32 mouse cellular contexts compared by ENCODE assay signal in the genomic region with DNA sequence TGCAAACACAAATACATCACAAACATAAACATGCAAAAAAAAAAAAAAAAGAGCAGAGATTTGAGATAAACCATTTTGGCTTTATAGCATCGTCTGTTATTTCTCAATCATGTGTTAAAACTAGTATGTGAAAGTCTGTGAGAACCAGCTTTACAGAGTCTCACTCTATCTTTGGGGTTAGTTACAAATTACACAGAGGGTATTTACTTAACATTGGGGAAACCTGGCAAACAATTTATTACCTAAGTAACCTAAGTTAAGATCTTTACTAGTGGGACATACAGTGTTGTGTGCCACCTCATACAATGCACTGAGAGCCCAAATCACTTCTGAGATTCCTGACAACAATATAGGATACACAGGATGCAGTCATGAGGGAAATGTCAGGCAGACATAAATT. TPM values are rescaled to one million over a fixed set of nuclear protein-coding genes. Genes with fewer than 3 reads are reported as not detected.
A peak's percentile ranks its signal among the peaks of the same experiment; 100 is the strongest.
DNase-seq lines count a peak whose midpoint lies in the region; ATAC-seq and TF ChIP-seq lines count a peak whose summit lies in the region.
"Had no signal": no experiment of that assay in that cellular context is flagged by ENCODE, and none has a peak within 500 bp of the region (broad histone marks: within the 10 kb centered on the region; RNA-seq: fewer than 3 reads in every experiment).

No protein-coding gene starts in this region.

- no peak for ATAC-seq in heart, embryonic 16.5 days (replicated peaks; ENCODE audit: extremely low read depth, insufficient read depth, low FRiP score)
- ATAC-seq in lung, postnatal 0 days: no peak
- ATAC-seq in liver, postnatal 0 days: no peak
- ATAC-seq in hindbrain, embryonic 13.5 days (ENCODE audit: low FRiP score): no peak
- ATAC-seq: activated CD4-positive, CD25-positive, alpha-beta regulatory T cell, adult 4 months; forebrain, postnatal 0 days; hindbrain, embryonic 16.5 days; midbrain, embryonic 13.5 days had no signal

- H3K9ac ChIP-seq in heart, embryonic 16.5 days (ENCODE audit: low read length): no peak overlapping the region
- H3K9ac ChIP-seq in lung, postnatal 0 days (replicated peaks; ENCODE audit: low read depth): no peak overlapping the region
- H3K9ac ChIP-seq in liver, postnatal 0 days (replicated peaks): 0 out of 2 replicates have a peak overlapping the region, but pooled peaks have one; percentile 9
- H3K9ac ChIP-seq in hindbrain, embryonic 13.5 days: no peak overlapping the region
- H3K9ac ChIP-seq: embryonic facial prominence, embryonic 15.5 days; forebrain, embryonic 12.5 days; forebrain, postnatal 0 days; lung, embryonic 15.5 days; midbrain, embryonic 13.5 days had no signal

- peaks cover 6% of the 10 kb centered on the region for H3K27me3 ChIP-seq in heart, embryonic 16.5 days (ENCODE audit: control insufficient read depth, insufficient read depth, low read length)
- H3K27me3 ChIP-seq in lung, postnatal 0 days (replicated peaks; ENCODE audit: insufficient read depth, low read length): no peaks in the 10 kb centered on the region
- no peaks in the 10 kb centered on the region for H3K27me3 ChIP-seq in liver, postnatal 0 days (ENCODE audit: insufficient read depth, low read length)
- peaks cover 23% of the 10 kb centered on the region for H3K27me3 ChIP-seq in hindbrain, embryonic 13.5 days

- 0 out of 2 replicates have a peak overlapping the region, but pooled peaks have one; percentile 18 for H3K4me2 ChIP-seq in heart, embryonic 16.5 days (ENCODE audit: low read depth, low read length)
- H3K4me2 ChIP-seq in lung, postnatal 0 days (replicated peaks; ENCODE audit: low read depth, low read length): no peak overlapping the region
- peak overlapping the region; percentile 7; the same call in 1 of the 2 replicates for H3K4me2 ChIP-seq in liver, postnatal 0 days (ENCODE audit: low read depth, low read length)
- no peak overlapping the region for H3K4me2 ChIP-seq in hindbrain, embryonic 13.5 days
- H3K4me2 ChIP-seq: embryonic facial prominence, embryonic 15.5 days; forebrain, embryonic 12.5 days; lung, embryonic 15.5 days; midbrain, embryonic 13.5 days had no signal

- intact Hi-C loops in gastrocnemius, adult 2 months (cut with DNase I): no loop called here

- DNase-seq in gastrocnemius, adult 2 months: no peak
- DNase-seq in gastrocnemius, postnatal 4 days (ENCODE audit: low spot score in 2 of 2): no peak
- DNase-seq in heart, postnatal 4 days: no peak
- peak; percentile 14 for DNase-seq in lung, postnatal 0 days (ENCODE audit: low spot score)
- DNase-seq in lung, postnatal 25 days (ENCODE audit: low spot score): no peak
- no peak for DNase-seq in liver, postnatal 0 days
- DNase-seq: adrenal gland, adult 8-10 months; cerebellum, adult 8-10 months; cerebellum, postnatal 25 days; forebrain, postnatal 0 days; gastrocnemius, postnatal 36 days; kidney, adult 8-10 months; layer of hippocampus, postnatal 36 days; left cerebral cortex, postnatal 4 days; lung, postnatal 4 days; thymus, postnatal 4 days had no signal

- WGBS in heart, embryonic 16.5 days: 61% methylated on average over 1 of the region's 1 CpGs
- 53% methylated on average over 1 of the region's 1 CpGs for WGBS in lung, postnatal 0 days
- 55% methylated on average over 1 of the region's 1 CpGs for WGBS in liver, postnatal 0 days (ENCODE audit: insufficient replicate concordance)
- WGBS in hindbrain, embryonic 13.5 days: 81% methylated on average over 1 of the region's 1 CpGs

- TF ChIP-seq EP300 in lung, postnatal 0 days (IDR thresholded peaks at IDR 0.05): no peak
- TF ChIP-seq EP300 in liver, postnatal 0 days (IDR thresholded peaks at IDR 0.05; ENCODE audit: low read depth): no peak

- no peaks in the 10 kb centered on the region for H3K36me3 ChIP-seq in heart, embryonic 16.5 days (ENCODE audit: control insufficient read depth, insufficient read depth)
- no peaks in the 10 kb centered on the region for H3K36me3 ChIP-seq in lung, postnatal 0 days (ENCODE audit: insufficient read depth, low read length)
- H3K36me3 ChIP-seq in liver, postnatal 0 days (replicated peaks; ENCODE audit: insufficient read depth, low read length): no peaks in the 10 kb centered on the region
- H3K36me3 ChIP-seq in hindbrain, embryonic 13.5 days: no peaks in the 10 kb centered on the region
- H3K36me3 ChIP-seq: embryonic facial prominence, embryonic 10.5 days; embryonic facial prominence, embryonic 15.5 days; forebrain, embryonic 12.5 days; heart, embryonic 10.5 days; hindbrain, embryonic 10.5 days; lung, embryonic 15.5 days; midbrain, embryonic 13.5 days had no signal

- peaks cover 24% of the 10 kb centered on the region for H3K4me1 ChIP-seq in heart, embryonic 16.5 days (ENCODE audit: control insufficient read depth, insufficient read depth, low read length)
- H3K4me1 ChIP-seq in lung, postnatal 0 days (ENCODE audit: insufficient read depth, low read depth, low read length): peaks cover 3% of the 10 kb centered on the region; the same call in 1 of the 2 replicates
- peaks cover 27% of the 10 kb centered on the region for H3K4me1 ChIP-seq in liver, postnatal 0 days (ENCODE audit: insufficient read depth)
- peaks cover 13% of the 10 kb centered on the region; the same call in 1 of the 2 replicates for H3K4me1 ChIP-seq in hindbrain, embryonic 13.5 days (replicated peaks)

- H3K9me3 ChIP-seq in heart, embryonic 16.5 days (replicated peaks; ENCODE audit: control insufficient read depth, low read length): no peaks in the 10 kb centered on the region
- H3K9me3 ChIP-seq in lung, postnatal 0 days (ENCODE audit: low read length): no peaks in the 10 kb centered on the region
- no peaks in the 10 kb centered on the region for H3K9me3 ChIP-seq in liver, postnatal 0 days (ENCODE audit: low read length)
- H3K9me3 ChIP-seq in hindbrain, embryonic 13.5 days: no peaks in the 10 kb centered on the region
- H3K9me3 ChIP-seq: embryonic facial prominence, embryonic 10.5 days; embryonic facial prominence, embryonic 15.5 days; forebrain, embryonic 12.5 days; heart, embryonic 10.5 days; hindbrain, embryonic 10.5 days; lung, embryonic 15.5 days; midbrain, embryonic 13.5 days had no signal

- H3K4me3 ChIP-seq in gastrocnemius, adult 2 months: peak overlapping the region; percentile 21
- H3K4me3 ChIP-seq in heart, embryonic 16.5 days (ENCODE audit: low read length): no peak overlapping the region
- no peak overlapping the region for H3K4me3 ChIP-seq in lung, postnatal 0 days (ENCODE audit: low read depth, low read length)
- H3K4me3 ChIP-seq in liver, postnatal 0 days (ENCODE audit: low read depth, low read length): no peak overlapping the region
- no peak overlapping the region for H3K4me3 ChIP-seq in hindbrain, embryonic 13.5 days
- H3K4me3 ChIP-seq: embryonic facial prominence, embryonic 10.5 days; embryonic facial prominence, embryonic 15.5 days; forebrain, embryonic 12.5 days; heart, embryonic 10.5 days; hindbrain, embryonic 10.5 days; lung, embryonic 15.5 days; megakaryocyte, embryonic 14.5 days; midbrain, embryonic 13.5 days had no signal

- TF ChIP-seq CTCF in gastrocnemius, adult 2 months (IDR thresholded peaks at IDR 0.05): no peak
- no peak for TF ChIP-seq CTCF in lung, postnatal 0 days (IDR thresholded peaks at IDR 0.05)
- TF ChIP-seq CTCF in liver, postnatal 0 days (IDR thresholded peaks at IDR 0.05; ENCODE audit: low read depth): no peak

- peak overlapping the region; percentile 77 for H3K27ac ChIP-seq in gastrocnemius, adult 2 months
- H3K27ac ChIP-seq in heart, embryonic 16.5 days (ENCODE audit: low read length): no peak overlapping the region
- H3K27ac ChIP-seq in lung, postnatal 0 days (ENCODE audit: low read length): no peak overlapping the region
- H3K27ac ChIP-seq in liver, postnatal 0 days (ENCODE audit: low read depth): peak overlapping the region; percentile 97
- H3K27ac ChIP-seq in hindbrain, embryonic 13.5 days: no peak overlapping the region
- H3K27ac ChIP-seq: embryonic facial prominence, embryonic 10.5 days; embryonic facial prominence, embryonic 15.5 days; forebrain, embryonic 12.5 days; heart, embryonic 10.5 days; hindbrain, embryonic 10.5 days; kidney, postnatal 0 days; lung, embryonic 15.5 days; midbrain, embryonic 13.5 days had no signal

RNA-seq across cellular contexts. Expression of a gene that starts 2.3 kb away (rescaled TPM):
- total RNA-seq in gastrocnemius, adult 2 months (2021): 100 to 1,000 TPM; 217 to 370 TPM
- total RNA-seq in gastrocnemius, postnatal 4 days (2021): 100 to 1,000 TPM; 212 to 213 TPM
- 452 and 483 TPM in 2 replicates for polyA plus RNA-seq in heart, embryonic 16.5 days (2015; fragmentation: Nextera tagmentation; extraction: Ambion mirVana)
- 100 to 1,000 TPM; 537 to 600 TPM for total RNA-seq in heart, postnatal 4 days (2021)
- 175 and 196 TPM in 2 replicates for polyA plus RNA-seq in lung, postnatal 0 days (2015; fragmentation: Nextera tagmentation; extraction: Ambion mirVana)
- polyA plus RNA-seq in liver, postnatal 0 days (2015; fragmentation: Nextera tagmentation; extraction: Ambion mirVana): 466 and 477 TPM in 2 replicates
- 95.5 and 104 TPM in 2 replicates for polyA plus RNA-seq in hindbrain, embryonic 13.5 days (2015; fragmentation: Nextera tagmentation; extraction: Ambion mirVana)

RNA-seq across cellular contexts. Expression of a gene that starts 28.7 kb away (rescaled TPM):
- not detected for total RNA-seq in gastrocnemius, adult 2 months (2021)
- total RNA-seq in gastrocnemius, postnatal 4 days (2021): not detected
- polyA plus RNA-seq in heart, embryonic 16.5 days (2015; fragmentation: Nextera tagmentation; extraction: Ambion mirVana): 0.54 and 1.00 TPM in 2 replicates
- total RNA-seq in heart, postnatal 4 days (2021): not detected
- 0.07 TPM in 1 of 2 replicates, not detected in the other for polyA plus RNA-seq in lung, postnatal 0 days (2015; fragmentation: Nextera tagmentation; extraction: Ambion mirVana)
- not detected in 2 replicates for polyA plus RNA-seq in liver, postnatal 0 days (2015; fragmentation: Nextera tagmentation; extraction: Ambion mirVana)
- polyA plus RNA-seq in hindbrain, embryonic 13.5 days (2015; fragmentation: Nextera tagmentation; extraction: Ambion mirVana): 11.3 and 12.2 TPM in 2 replicates
- total RNA-seq: adrenal gland, adult 8-10 months; adrenal gland, postnatal 4 days; forebrain, postnatal 0 days; gastrocnemius, adult 18-20 months; gastrocnemius, postnatal 36 days; layer of hippocampus, postnatal 36 days; left cerebral cortex, postnatal 4 days; monocyte, adult 5-6 weeks had no signal
- polyA plus RNA-seq: activated CD4-positive, CD25-positive, alpha-beta regulatory T cell, adult 4 months; forebrain, postnatal 0 days; kidney, postnatal 0 days had no signal

Comparison
In these comparisons a context has a peak if more than half of its experiments do, and no peak if none do; other contexts are left out.
1. H3K27ac ChIP-seq: peak in gastrocnemius, adult 2 months (single experiment) and liver, postnatal 0 days (single experiment); none in heart, embryonic 16.5 days (single experiment), lung, postnatal 0 days (single experiment) and hindbrain, embryonic 13.5 days (single experiment).
2. H3K4me2 ChIP-seq: peak in heart, embryonic 16.5 days (single experiment) and liver, postnatal 0 days (single experiment); none in lung, postnatal 0 days (single experiment) and hindbrain, embryonic 13.5 days (single experiment).